Mouse (Mus musculus): ENCODE measurements around the gene Actg2.
A peak's percentile ranks its signal among the peaks of the same experiment; 100 is the strongest.

Actg2 gene

DNA sequence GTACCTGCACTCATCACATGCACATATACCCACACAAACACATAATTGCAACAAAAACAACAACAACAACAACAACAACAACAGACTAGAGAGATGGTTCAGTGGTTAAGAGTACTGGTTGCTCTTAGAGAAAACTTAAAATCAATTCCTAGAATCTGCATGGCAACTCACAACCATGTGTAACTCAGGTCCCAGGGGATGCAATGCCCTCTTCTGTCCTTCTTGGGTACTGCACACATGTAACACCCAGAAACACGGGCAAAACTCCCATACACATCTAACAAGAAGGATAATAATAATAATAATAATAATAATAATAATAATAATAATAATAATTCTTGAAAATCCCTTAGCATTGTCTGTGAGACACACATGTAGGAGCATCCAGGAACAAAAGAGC, 23.6 kb downstream of the Actg2 start:
- peak in 1 of 2 experiments; percentile 68 for DNase-seq (ENCODE audit: low spot score in 2 of 2)

- no peak for DNase-seq (ENCODE audit: low spot score in 2 of 2)
Observed at GRCm38 (mm10) chr6:83510210-83510609, 25.9 kb downstream of the Actg2 start.

- peak in 1 of 2 experiments; percentile 28 for DNase-seq (ENCODE audit: low spot score in 2 of 2)
Observed at GRCm38 (mm10) chr6:83509442-83509841, 26.6 kb downstream of the Actg2 start.

DNA sequence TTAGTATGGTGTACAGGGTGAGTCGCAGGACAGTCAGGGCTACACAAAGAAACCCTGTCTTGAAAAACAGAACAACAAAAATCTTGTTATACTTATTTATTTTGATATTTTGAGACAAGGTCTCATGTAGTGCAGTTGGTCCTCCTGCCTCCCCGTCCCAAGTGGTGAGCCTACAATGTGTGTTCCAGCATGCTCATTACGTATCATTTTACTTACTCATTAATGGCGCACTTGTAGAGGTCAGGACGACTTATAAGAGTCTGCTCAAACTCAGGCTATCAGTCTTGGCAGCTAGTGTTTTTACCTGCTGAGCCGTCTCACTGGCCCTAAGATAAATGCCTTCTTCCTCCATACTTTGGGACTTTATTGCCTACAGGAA, 28.9 kb downstream of the Actg2 start:
- no peak for DNase-seq (ENCODE audit: low spot score in 2 of 2)

DNA sequence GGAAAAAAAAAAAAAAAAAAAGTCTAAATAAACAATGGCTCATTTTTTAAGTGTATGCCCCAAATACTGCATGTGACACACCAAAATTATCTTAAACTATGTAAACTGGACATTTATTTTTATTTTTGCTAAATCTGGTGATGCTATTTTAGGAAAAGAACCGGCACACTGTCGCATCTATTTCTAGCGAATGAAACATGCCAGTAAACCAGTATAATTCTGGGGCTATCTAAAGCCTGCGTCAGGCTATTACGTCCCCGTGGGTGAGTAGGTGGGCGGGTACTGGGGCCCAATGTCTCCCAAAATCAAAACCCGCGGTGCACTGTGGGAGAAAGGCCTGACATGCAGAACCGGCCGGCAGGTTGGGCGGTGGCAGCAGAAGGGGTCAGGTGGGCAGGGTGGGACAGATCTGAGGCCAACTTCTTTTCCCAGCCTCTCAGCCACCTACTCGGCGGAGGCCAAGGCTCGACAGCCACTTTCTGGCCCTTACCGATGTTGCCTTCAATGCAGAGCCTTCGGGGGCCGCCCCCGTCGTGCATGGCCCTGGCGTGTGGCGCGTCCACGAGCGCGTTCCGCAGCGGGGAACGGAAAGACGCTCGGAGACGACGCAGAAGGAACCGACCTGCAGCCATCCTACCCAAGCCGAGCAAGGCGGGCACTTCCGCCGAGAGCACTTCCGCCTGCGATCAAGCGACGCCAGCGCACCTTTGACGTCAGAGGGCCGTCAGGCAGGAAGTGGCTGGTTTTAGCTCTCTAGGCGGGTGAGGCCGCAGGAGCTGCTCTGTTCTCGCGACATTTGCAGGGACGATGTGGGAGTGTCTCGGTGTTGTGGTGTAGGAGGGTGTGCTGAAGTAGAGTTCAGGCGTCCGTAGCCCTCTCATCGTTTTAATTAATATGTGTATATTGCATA, 29.6 kb downstream of the Actg2 start, which contains the start of gene Dguok:
Dguok (minus strand) TSS at position 712 of the 910 bp plus-strand sequence.
- DNase-seq (ENCODE audit: low spot score in 2 of 2), result peak; percentile 90 to 95

GRCm38 (mm10) chr6:83505554-83505953, 30.5 kb downstream of the Actg2 start:
- DNase-seq (ENCODE audit: low spot score in 2 of 2), result no peak

DNA sequence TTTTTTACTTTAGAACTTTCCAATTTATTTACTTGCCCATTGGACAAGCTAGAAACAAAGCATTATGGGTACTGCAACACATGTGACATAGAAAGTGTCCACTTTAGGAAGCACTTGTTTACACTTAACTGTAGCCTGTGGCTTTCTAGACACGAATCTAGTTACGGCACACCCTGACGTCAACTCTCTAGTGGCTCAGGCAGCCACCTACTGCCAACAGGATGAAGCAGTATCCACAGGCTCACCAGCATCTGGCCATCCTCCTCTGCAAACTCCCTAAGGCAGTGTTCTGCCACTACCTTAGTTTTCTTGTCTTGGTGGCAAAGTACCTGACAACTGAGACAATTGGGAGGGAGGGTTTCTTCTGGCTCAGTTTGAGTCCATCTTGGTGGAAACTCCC, 32.7 kb downstream of the Actg2 start:
- DNase-seq (ENCODE audit: low spot score in 2 of 2), result no peak

DNA sequence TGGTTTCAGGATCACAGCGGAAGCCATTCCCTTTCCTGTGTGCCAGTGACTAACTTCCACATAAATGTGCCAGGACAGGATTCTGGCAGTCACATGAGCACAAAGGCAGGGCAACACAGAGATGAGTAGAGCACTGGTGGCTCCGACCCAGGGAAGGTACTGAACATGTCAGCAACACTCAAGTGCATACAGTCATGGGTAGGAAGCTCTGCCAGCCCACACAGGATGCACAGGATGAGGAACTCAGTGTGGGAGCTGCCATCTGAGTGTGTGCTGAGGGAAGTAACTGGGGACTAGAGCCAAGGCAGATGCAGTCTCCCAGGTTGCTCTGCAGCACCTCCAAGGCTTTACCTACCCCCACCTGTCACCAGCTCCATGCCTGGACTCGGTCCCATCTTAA, 33.4 kb downstream of the Actg2 start:
- no peak for DNase-seq (ENCODE audit: low spot score in 2 of 2)

DNA sequence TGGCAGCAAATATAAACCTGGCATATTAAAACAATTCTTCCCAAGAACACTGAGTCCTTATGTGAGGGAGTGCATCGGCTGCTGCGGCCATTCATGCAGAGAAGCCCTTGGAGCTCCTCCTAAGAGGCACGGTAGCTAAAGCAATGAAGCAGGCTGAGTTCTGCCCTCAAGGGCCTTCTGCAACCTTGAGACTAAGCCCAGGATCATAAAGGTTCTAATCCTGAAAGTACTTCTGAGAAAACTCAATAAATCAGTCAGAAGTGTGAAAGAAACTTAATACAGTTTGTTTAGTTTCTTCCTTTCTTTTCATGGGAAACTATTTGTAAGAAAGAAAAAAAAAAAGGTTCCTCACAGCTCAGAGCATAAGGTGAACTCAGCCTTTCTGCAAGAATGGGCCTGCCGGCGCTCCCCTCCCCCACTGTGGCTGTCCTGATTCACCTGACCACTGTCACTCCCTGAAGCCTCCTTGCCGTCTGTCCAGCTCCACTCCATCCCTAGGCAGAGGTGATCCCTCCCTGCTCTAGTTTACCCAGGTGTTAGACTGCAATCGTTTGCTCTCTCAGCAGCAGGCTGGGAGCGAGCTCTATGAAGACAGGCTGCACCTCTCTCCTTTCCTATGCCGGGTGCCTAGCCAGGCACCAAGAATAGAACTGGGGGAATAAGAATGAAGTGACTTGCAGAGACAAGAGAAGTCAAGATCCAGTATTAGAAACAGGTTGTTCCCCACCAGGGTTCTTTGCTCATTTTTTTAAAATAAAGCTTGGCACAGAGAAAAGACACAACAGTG, 34.3 kb downstream of the Actg2 start:
- no peak for DNase-seq (ENCODE audit: low spot score in 2 of 2)

DNA sequence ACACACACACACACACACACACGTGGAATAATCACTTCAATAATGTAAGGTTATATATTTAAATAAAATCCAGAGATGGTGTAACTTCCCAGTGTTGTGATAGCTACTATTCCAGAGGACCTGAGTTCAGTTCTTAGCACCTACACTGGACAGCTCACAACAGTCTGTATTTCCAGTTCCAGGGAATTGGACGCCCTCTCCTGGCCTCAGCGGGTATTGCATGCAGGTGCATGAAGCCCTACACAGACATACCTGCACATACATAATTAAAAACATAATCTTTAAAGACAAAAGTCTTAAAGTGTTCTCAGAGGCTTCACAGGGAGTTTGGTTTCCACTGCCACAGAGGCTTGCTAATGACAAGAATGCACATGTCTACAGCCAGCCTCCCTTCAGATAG, 35.6 kb downstream of the Actg2 start:
- DNase-seq (ENCODE audit: low spot score in 2 of 2), result no peak

DNA sequence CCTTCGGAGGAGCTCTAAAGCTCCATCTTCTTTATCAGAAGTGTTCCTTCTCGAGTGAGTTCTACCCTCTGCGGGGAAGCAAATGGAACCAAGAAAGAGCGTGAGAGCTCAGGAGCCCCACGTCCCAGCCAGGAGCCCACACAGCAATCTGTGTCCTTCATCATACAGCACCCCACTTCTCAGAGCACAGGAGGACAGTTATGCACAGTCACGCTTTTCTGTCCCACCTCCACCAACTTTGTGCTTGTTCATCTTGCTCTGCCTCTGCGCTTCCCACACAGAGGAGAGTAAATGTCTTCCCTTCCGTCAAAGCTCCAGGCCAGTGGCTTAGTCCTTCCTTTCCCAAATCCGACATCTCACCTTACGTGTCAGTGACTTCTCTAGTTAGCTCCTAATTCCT, 37.0 kb downstream of the Actg2 start:
- no peak for DNase-seq (ENCODE audit: low spot score in 2 of 2)

DNA sequence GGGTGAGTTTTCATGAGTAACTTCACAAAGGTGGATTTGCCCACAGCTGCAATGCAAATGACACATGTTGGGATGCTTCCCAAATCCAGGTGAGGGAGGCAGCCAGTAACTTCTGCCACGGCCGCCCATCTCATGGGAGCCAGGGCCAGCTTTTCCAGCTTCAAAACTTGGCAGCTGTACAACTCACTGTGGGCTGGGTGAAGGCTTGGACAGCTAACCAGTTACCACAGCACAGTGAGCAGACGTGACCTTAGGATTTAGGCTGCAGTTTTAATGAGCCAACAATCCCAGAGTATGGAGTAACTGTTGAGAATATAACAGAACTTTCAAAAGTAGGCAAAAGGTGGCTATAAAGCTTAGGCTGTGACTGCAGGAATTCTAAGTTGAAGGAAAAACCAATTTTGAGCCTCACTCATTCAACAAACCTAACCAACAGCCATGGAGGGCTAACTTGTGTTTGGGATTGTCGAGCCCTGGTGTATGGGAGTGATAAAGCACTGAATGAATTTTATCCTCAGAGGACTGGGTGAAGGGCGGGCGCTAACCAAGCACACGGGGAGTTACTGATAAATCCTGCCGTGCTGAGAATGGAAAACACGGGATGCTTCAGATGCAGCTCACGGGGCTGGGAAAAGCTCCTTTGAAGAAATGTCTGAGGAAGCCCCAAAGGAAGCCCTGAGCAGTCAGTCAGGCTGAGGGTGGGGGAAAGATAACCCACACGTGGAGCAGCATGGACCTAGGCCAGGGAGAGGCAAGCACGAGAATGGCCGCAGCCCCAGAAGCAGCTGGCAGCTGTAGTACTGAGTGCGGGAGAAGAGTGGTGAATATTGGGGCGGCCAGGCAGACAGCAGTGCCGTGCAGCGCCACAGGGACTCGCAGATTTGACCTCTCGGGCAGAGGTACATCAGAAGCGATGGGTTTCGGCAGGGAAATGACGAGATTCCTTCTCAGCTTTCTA, 39.0 kb downstream of the Actg2 start:
- no peak for DNase-seq (ENCODE audit: low spot score in 2 of 2)

GRCm38 (mm10) chr6:83496009-83496752, 39.9 kb downstream of the Actg2 start:
- no peak for DNase-seq (ENCODE audit: low spot score in 2 of 2)

GRCm38 (mm10) chr6:83490622-83491021, 45.4 kb downstream of the Actg2 start:
- no peak for DNase-seq (ENCODE audit: low spot score in 2 of 2)

DNA sequence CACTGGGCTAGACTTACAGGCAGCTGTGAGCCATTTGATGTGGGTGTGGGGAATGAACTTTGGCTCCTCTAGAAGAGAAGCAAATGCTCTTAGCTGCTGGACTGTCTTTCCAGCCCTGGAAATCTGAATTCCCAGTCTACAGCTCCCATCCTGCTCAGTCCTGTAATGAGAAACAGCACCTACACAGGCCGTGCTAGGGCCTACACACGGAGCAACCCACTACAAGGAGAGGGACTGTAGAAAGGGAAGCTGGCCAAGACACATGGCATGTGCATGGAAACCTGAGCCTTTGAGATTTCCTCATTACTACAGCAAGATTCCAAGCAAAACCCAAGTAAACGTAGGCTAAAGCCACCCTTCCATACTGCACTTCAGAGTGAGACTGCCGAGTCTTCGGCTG, 47.9 kb downstream of the Actg2 start:
- no peak for DNase-seq (ENCODE audit: low spot score in 2 of 2)

DNA sequence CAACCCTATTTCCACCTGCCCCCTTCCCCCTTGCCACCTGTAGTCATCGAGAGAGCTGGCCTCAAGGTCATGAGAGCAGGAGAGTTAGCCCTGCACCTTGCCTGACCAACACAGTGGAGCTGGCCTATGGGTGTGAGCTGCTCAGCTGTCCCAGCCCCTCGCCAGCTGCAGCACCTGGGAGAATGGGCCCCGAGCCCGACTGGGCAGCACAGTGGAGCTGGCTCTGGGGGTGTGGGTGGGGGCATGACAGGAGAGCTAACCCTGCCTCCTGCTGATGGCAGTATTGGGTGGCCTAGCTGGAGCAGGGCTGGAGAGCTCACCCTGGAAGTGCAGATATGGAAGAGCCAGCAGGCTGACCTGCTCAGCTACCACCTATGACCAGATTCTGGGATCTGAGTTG, 48.8 kb downstream of the Actg2 start:
- DNase-seq (ENCODE audit: low spot score in 2 of 2), result no peak

GRCm38 (mm10) chr6:83485854-83486253, 50.2 kb downstream of the Actg2 start:
- DNase-seq (ENCODE audit: low spot score in 2 of 2), result peak in 1 of 2 experiments; percentile 20

DNA sequence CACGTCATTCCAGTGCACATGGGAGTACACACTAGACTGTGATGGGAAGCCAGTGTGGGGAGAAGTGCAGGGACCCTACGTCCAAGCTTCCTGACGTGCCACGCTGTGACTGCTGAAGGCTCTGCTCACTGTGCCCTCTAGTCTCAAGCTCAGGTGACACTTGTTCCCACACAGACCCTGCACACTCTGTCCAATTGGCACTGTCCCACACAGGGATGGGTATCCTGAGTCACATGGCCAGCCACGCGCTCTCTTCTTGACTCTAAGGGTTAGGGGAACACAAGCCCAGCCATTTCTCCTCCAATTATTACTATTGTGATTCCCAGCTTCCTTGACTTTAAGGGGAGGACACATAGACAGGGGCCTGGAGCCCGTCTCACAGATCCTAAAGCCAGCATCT, 52.3 kb downstream of the Actg2 start:
- DNase-seq (ENCODE audit: low spot score in 2 of 2), result no peak

DNA sequence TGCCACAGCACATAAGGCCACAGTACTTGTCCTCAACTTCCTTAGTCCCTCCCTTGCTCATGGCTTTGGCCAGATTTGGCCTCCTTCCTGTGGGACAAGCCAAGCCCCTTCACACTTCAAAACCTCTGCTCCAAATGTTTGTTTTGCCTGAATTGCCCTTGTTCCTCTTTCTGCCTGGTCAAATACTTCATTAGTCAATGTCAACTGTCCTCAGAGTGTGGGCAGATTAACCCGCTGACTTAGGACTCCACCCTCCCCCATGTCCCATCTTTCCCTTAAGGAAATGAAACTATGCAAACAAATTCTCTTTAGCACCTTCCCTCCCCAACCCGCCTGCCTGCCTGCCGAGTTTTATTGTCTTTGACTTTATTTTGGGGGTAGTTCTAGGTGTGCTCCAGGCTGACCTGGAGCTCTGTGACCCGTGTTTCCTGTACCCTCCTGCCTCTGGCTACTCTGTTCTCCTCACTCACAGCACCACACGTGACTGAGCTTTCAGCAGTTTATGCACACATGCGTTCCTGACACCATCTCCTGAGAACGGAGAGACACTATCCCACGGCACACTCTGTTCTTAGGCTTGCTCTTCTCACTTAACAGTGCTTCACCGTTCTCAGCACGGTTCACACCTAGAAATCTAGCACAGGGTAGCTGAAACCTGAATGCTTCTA, 53.5 kb downstream of the Actg2 start:
- no peak for DNase-seq (ENCODE audit: low spot score in 2 of 2)

GRCm38 (mm10) chr6:83480019-83480655, 55.9 kb downstream of the Actg2 start:
- no peak for DNase-seq (ENCODE audit: low spot score in 2 of 2)

All from cerebellum, postnatal 4 days (tissue).